Mouse (Mus musculus): ENCODE data around the gene Zfp61.

GRCm38 (mm10) chr7:24298635-24298972 lies 2.4 kb downstream of the Zfp61 start:
- no peak for TF ChIP-seq GATA1 (IDR thresholded peaks at IDR 0.05; ENCODE audit: borderline replicate concordance, low read length)
- TF ChIP-seq CTCF (IDR thresholded peaks at IDR 0.05; ENCODE audit: low read depth, low read length): no peak
